Mouse (Mus musculus): ENCODE measurements around the gene Fam178b. TPM values are rescaled to one million over a fixed set of nuclear protein-coding genes. Genes with fewer than 3 reads are reported as not detected.

Gene Fam178b
- total and polyA plus RNA-seq, 2 experiments from 2014 or later, result 0.32 TPM; not detected in 1

GRCm38 (mm10) chr1:36513310-36513709, 169.7 kb downstream of the Fam178b start:
- DNase-seq (ENCODE audit: low spot score), result peak; percentile 68
- no peak overlapping the region; the same call in 1 of the 2 replicates for H3K27ac ChIP-seq (ENCODE audit: low read depth, low read length)
- peak overlapping the region; percentile 91 for H3K4me3 ChIP-seq (ENCODE audit: low read depth, low read length)
- peaks cover 3% of the 10 kb centered on the region; the same call in 1 of the 2 replicates for H3K36me3 ChIP-seq (ENCODE audit: insufficient read depth, low read length)
- H3K4me2 ChIP-seq (ENCODE audit: low read depth, low read length, poor library complexity, severe bottlenecking), result peak overlapping the region; percentile 82
- no peak for TF ChIP-seq CTCF (IDR thresholded peaks at IDR 0.05)
- peak overlapping the region; percentile 76 for H3K9ac ChIP-seq (replicated peaks; ENCODE audit: low read length, poor library complexity, severe bottlenecking)
- peaks cover 15% of the 10 kb centered on the region for H3K4me1 ChIP-seq (ENCODE audit: insufficient read depth, low read length)
- no peak for ATAC-seq (ENCODE audit: low FRiP score)
- H3K27me3 ChIP-seq (ENCODE audit: insufficient read depth, low read length), result no peaks in the 10 kb centered on the region
- WGBS, result 0% methylated on average over 1 of the region's 1 CpGs
- no peaks in the 10 kb centered on the region for H3K9me3 ChIP-seq (ENCODE audit: low read length)

- H3K27me3 ChIP-seq (ENCODE audit: insufficient read depth, low read length), result no peaks in the 10 kb centered on the region
- peaks cover 15% of the 10 kb centered on the region for H3K4me1 ChIP-seq (ENCODE audit: insufficient read depth, low read length)
- H3K9ac ChIP-seq (replicated peaks; ENCODE audit: low read length, poor library complexity, severe bottlenecking), result peak overlapping the region; percentile 76
- DNase-seq (ENCODE audit: low spot score), result no peak
- peak overlapping the region; percentile 93 for H3K27ac ChIP-seq (ENCODE audit: low read depth, low read length)
- H3K9me3 ChIP-seq (ENCODE audit: low read length), result no peaks in the 10 kb centered on the region
- H3K36me3 ChIP-seq (ENCODE audit: insufficient read depth, low read length), result peaks cover 4% of the 10 kb centered on the region; the same call in 1 of the 2 replicates
- peak overlapping the region; percentile 82 for H3K4me2 ChIP-seq (ENCODE audit: low read depth, low read length, poor library complexity, severe bottlenecking)
- no peak for TF ChIP-seq CTCF (IDR thresholded peaks at IDR 0.05)
- H3K4me3 ChIP-seq (ENCODE audit: low read depth, low read length), result peak overlapping the region; percentile 91
- ATAC-seq (ENCODE audit: low FRiP score), result no peak
- WGBS, result under 1% methylated on average over 16 of the region's 16 CpGs
Measured at GRCm38 (mm10) chr1:36512966-36513280, 170.1 kb downstream of the Fam178b start.

Small RNA genes lying within 50 kb of the gene (microRNA-seq; reads per million reads assigned to microRNA genes)
- gene Gm24133 (ENCODE audit: borderline number of aligned reads), result not detected

Other genes with a start within 250 kb of the Fam178b start
- 25.9 and 26.4 TPM in 2 replicates for gene Lman2l, start 237.9 kb downstream of the Fam178b start, total RNA-seq (2014; rRNA removed)
- 40.0 and 40.7 TPM in 2 replicates for gene Lman2l, start 237.9 kb downstream of the Fam178b start, polyA plus RNA-seq (2015; fragmentation: Nextera tagmentation; extraction: Ambion mirVana)
- 15.6 and 16.8 TPM in 2 replicates for gene Cnnm4, start 211.6 kb downstream of the Fam178b start, total RNA-seq (2014; rRNA removed)
- 10.6 and 11.0 TPM in 2 replicates for gene Cnnm4, start 211.6 kb downstream of the Fam178b start, polyA plus RNA-seq (2015; fragmentation: Nextera tagmentation; extraction: Ambion mirVana)
- 32.9 and 40.8 TPM in 2 replicates for gene Cnnm3, start 171.3 kb downstream of the Fam178b start, total RNA-seq (2014; rRNA removed)
- gene Cnnm3, start 171.3 kb downstream of the Fam178b start, polyA plus RNA-seq (2015; fragmentation: Nextera tagmentation; extraction: Ambion mirVana), result 4.3 and 5.2 TPM in 2 replicates
- 9.8 and 11.6 TPM in 2 replicates for gene Ankrd23, start 146.3 kb downstream of the Fam178b start, total RNA-seq (2014; rRNA removed)
- gene Ankrd23, start 146.3 kb downstream of the Fam178b start, polyA plus RNA-seq (2015; fragmentation: Nextera tagmentation; extraction: Ambion mirVana), result 12.8 and 14.8 TPM in 2 replicates
- gene Gm42417, start 143.8 kb downstream of the Fam178b start, total RNA-seq (2014; rRNA removed), result not detected in 2 replicates
- 0.42 and 0.65 TPM in 2 replicates for gene Gm42417, start 143.8 kb downstream of the Fam178b start, polyA plus RNA-seq (2015; fragmentation: Nextera tagmentation; extraction: Ambion mirVana)
- 27.9 and 30.4 TPM in 2 replicates for gene Ankrd39, start 135.7 kb downstream of the Fam178b start, total RNA-seq (2014; rRNA removed)
- 34.3 and 40.9 TPM in 2 replicates for gene Ankrd39, start 135.7 kb downstream of the Fam178b start, polyA plus RNA-seq (2015; fragmentation: Nextera tagmentation; extraction: Ambion mirVana)
- 30.0 and 32.7 TPM in 2 replicates for gene Sema4c, start 124.8 kb downstream of the Fam178b start, total RNA-seq (2014; rRNA removed)
- gene Sema4c, start 124.8 kb downstream of the Fam178b start, polyA plus RNA-seq (2015; fragmentation: Nextera tagmentation; extraction: Ambion mirVana), result 14.7 and 18.0 TPM in 2 replicates
- 346 and 362 TPM in 2 replicates for gene Cox5b, start 8.3 kb upstream of the Fam178b start, total RNA-seq (2014; rRNA removed)
- 835 and 901 TPM in 2 replicates for gene Cox5b, start 8.3 kb upstream of the Fam178b start, polyA plus RNA-seq (2015; fragmentation: Nextera tagmentation; extraction: Ambion mirVana)
- not detected in 2 replicates for gene 4933424G06Rik, start 27.0 kb upstream of the Fam178b start, total RNA-seq (2014; rRNA removed)
- gene 4933424G06Rik, start 27.0 kb upstream of the Fam178b start, polyA plus RNA-seq (2015; fragmentation: Nextera tagmentation; extraction: Ambion mirVana), result 0.81 and 2.1 TPM in 2 replicates
- gene Actr1b, start 31.2 kb upstream of the Fam178b start, total RNA-seq (2014; rRNA removed), result 139 TPM in 2 replicates
- 113 and 120 TPM in 2 replicates for gene Actr1b, start 31.2 kb upstream of the Fam178b start, polyA plus RNA-seq (2015; fragmentation: Nextera tagmentation; extraction: Ambion mirVana)
- gene Zap70, start 78.6 kb upstream of the Fam178b start, total RNA-seq (2014; rRNA removed), result 2.2 and 3.3 TPM in 2 replicates
- 2.4 and 2.6 TPM in 2 replicates for gene Zap70, start 78.6 kb upstream of the Fam178b start, polyA plus RNA-seq (2015; fragmentation: Nextera tagmentation; extraction: Ambion mirVana)

All from midbrain, postnatal 0 days (tissue).